Mouse (Mus musculus): ENCODE data around the gene Gabbr2. TPM values are rescaled to one million over a fixed set of nuclear protein-coding genes. Genes with fewer than 3 reads are reported as not detected.
A peak's percentile ranks its signal among the peaks of the same experiment; 100 is the strongest.

Gabbr2 gene
- polyA plus RNA-seq, 1 experiment from 2014 or later = 0.14 TPM

GRCm38 (mm10) chr4:46716361-46716760 lies 275.3 kb downstream of the Gabbr2 start:
- no peak overlapping the region for H3K4me3 ChIP-seq (ENCODE audit: low read depth, low read length)
- no peak for TF ChIP-seq CTCF (IDR thresholded peaks at IDR 0.05; ENCODE audit: low read depth)
- no peaks in the 10 kb centered on the region for H3K36me3 ChIP-seq (ENCODE audit: control insufficient read depth, insufficient read depth)
- no peak overlapping the region for H3K4me2 ChIP-seq (replicated peaks; ENCODE audit: low read depth)
- ATAC-seq = no peak
- no peaks in the 10 kb centered on the region for H3K9me3 ChIP-seq (ENCODE audit: control insufficient read depth)
- no peak overlapping the region for H3K9ac ChIP-seq (ENCODE audit: low read depth, low read length)
- no peaks in the 10 kb centered on the region for H3K27me3 ChIP-seq (replicated peaks; ENCODE audit: control insufficient read depth, insufficient read depth, low read length)
- WGBS = 11% methylated on average over 1 of the region's 1 CpGs
- H3K27ac ChIP-seq (ENCODE audit: low read depth, low read length) = no peak overlapping the region
- no peaks in the 10 kb centered on the region for H3K4me1 ChIP-seq (replicated peaks; ENCODE audit: control insufficient read depth, insufficient read depth, low read length)

- H3K36me3 ChIP-seq (ENCODE audit: control insufficient read depth, insufficient read depth) = no peaks in the 10 kb centered on the region
- no peak overlapping the region for H3K9ac ChIP-seq (ENCODE audit: low read depth, low read length)
- no peaks in the 10 kb centered on the region for H3K9me3 ChIP-seq (ENCODE audit: control insufficient read depth)
- H3K4me2 ChIP-seq (replicated peaks; ENCODE audit: low read depth) = no peak overlapping the region
- no peak overlapping the region for H3K4me3 ChIP-seq (ENCODE audit: low read depth, low read length)
- no peaks in the 10 kb centered on the region for H3K27me3 ChIP-seq (replicated peaks; ENCODE audit: control insufficient read depth, insufficient read depth, low read length)
- 81% methylated on average over 4 of the region's 4 CpGs for WGBS
- no peaks in the 10 kb centered on the region for H3K4me1 ChIP-seq (replicated peaks; ENCODE audit: control insufficient read depth, insufficient read depth, low read length)
- no peak for ATAC-seq
- no peak for TF ChIP-seq CTCF (IDR thresholded peaks at IDR 0.05; ENCODE audit: low read depth)
- H3K27ac ChIP-seq (ENCODE audit: low read depth, low read length) = no peak overlapping the region
These were observed 281.1 kb downstream of the Gabbr2 start for GRCm38 (mm10) chr4:46710523-46710922.

- no peak overlapping the region for H3K4me2 ChIP-seq (replicated peaks; ENCODE audit: low read depth)
- no peak for ATAC-seq
- TF ChIP-seq CTCF (IDR thresholded peaks at IDR 0.05; ENCODE audit: low read depth) = no peak
- 70% methylated on average over 6 of the region's 6 CpGs for WGBS
- no peaks in the 10 kb centered on the region for H3K9me3 ChIP-seq (ENCODE audit: control insufficient read depth)
- no peak overlapping the region for H3K9ac ChIP-seq (ENCODE audit: low read depth, low read length)
- H3K4me3 ChIP-seq (ENCODE audit: low read depth, low read length) = no peak overlapping the region
- H3K27me3 ChIP-seq (replicated peaks; ENCODE audit: control insufficient read depth, insufficient read depth, low read length) = no peaks in the 10 kb centered on the region
- H3K36me3 ChIP-seq (ENCODE audit: control insufficient read depth, insufficient read depth) = no peaks in the 10 kb centered on the region
- no peaks in the 10 kb centered on the region for H3K4me1 ChIP-seq (replicated peaks; ENCODE audit: control insufficient read depth, insufficient read depth, low read length)
- no peak overlapping the region for H3K27ac ChIP-seq (ENCODE audit: low read depth, low read length)
These were observed 281.7 kb downstream of the Gabbr2 start for GRCm38 (mm10) chr4:46710018-46710417.

GRCm38 (mm10) chr4:46709492-46709891 lies 282.2 kb downstream of the Gabbr2 start:
- no peak for TF ChIP-seq CTCF (IDR thresholded peaks at IDR 0.05; ENCODE audit: low read depth)
- Histone ChIP-seq H3K4me1 (replicated peaks; ENCODE audit: control insufficient read depth, insufficient read depth, low read length) (no peaks in the 10 kb centered on the region), H3K4me3 (ENCODE audit: low read depth, low read length) (no peak overlapping the region), H3K27ac (ENCODE audit: low read depth, low read length) (no peak overlapping the region), H3K9ac (ENCODE audit: low read depth, low read length) (no peak overlapping the region), H3K4me2 (replicated peaks; ENCODE audit: low read depth) (no peak overlapping the region), H3K9me3 (ENCODE audit: control insufficient read depth) (no peaks in the 10 kb centered on the region), H3K36me3 (ENCODE audit: control insufficient read depth, insufficient read depth) (no peaks in the 10 kb centered on the region), H3K27me3 (replicated peaks; ENCODE audit: control insufficient read depth, insufficient read depth, low read length) (no peaks in the 10 kb centered on the region)
- WGBS = 70% methylated on average over 7 of the region's 7 CpGs
- no peak for ATAC-seq

GRCm38 (mm10) chr4:46705739-46706138 lies 285.9 kb downstream of the Gabbr2 start:
- Histone ChIP-seq H3K4me3 (ENCODE audit: low read depth, low read length) (no peak overlapping the region), H3K9me3 (ENCODE audit: control insufficient read depth) (no peaks in the 10 kb centered on the region), H3K27me3 (replicated peaks; ENCODE audit: control insufficient read depth, insufficient read depth, low read length) (no peaks in the 10 kb centered on the region), H3K4me2 (replicated peaks; ENCODE audit: low read depth) (no peak overlapping the region), H3K9ac (ENCODE audit: low read depth, low read length) (no peak overlapping the region), H3K27ac (ENCODE audit: low read depth, low read length) (no peak overlapping the region), H3K36me3 (ENCODE audit: control insufficient read depth, insufficient read depth) (no peaks in the 10 kb centered on the region), H3K4me1 (replicated peaks; ENCODE audit: control insufficient read depth, insufficient read depth, low read length) (no peaks in the 10 kb centered on the region)
- no peak for ATAC-seq
- 70% methylated on average over 12 of the region's 12 CpGs for WGBS
- TF ChIP-seq CTCF (IDR thresholded peaks at IDR 0.05; ENCODE audit: low read depth) = peak; percentile 47

GRCm38 (mm10) chr4:46703146-46703545 lies 288.5 kb downstream of the Gabbr2 start:
- 86% methylated on average over 10 of the region's 10 CpGs for WGBS
- Histone ChIP-seq H3K27ac (ENCODE audit: low read depth, low read length) (no peak overlapping the region), H3K9ac (ENCODE audit: low read depth, low read length) (no peak overlapping the region), H3K4me2 (replicated peaks; ENCODE audit: low read depth) (no peak overlapping the region), H3K4me1 (replicated peaks; ENCODE audit: control insufficient read depth, insufficient read depth, low read length) (no peaks in the 10 kb centered on the region), H3K4me3 (ENCODE audit: low read depth, low read length) (no peak overlapping the region), H3K27me3 (replicated peaks; ENCODE audit: control insufficient read depth, insufficient read depth, low read length) (no peaks in the 10 kb centered on the region), H3K36me3 (ENCODE audit: control insufficient read depth, insufficient read depth) (no peaks in the 10 kb centered on the region), H3K9me3 (ENCODE audit: control insufficient read depth) (no peaks in the 10 kb centered on the region)
- ATAC-seq = no peak
- TF ChIP-seq CTCF (IDR thresholded peaks at IDR 0.05; ENCODE audit: low read depth) = no peak

- H3K9me3 ChIP-seq (ENCODE audit: control insufficient read depth) = no peaks in the 10 kb centered on the region
- no peak overlapping the region for H3K9ac ChIP-seq (ENCODE audit: low read depth, low read length)
- H3K4me1 ChIP-seq (replicated peaks; ENCODE audit: control insufficient read depth, insufficient read depth, low read length) = no peaks in the 10 kb centered on the region
- H3K36me3 ChIP-seq (ENCODE audit: control insufficient read depth, insufficient read depth) = no peaks in the 10 kb centered on the region
- H3K27ac ChIP-seq (ENCODE audit: low read depth, low read length) = no peak overlapping the region
- ATAC-seq = no peak
- no peak overlapping the region for H3K4me3 ChIP-seq (ENCODE audit: low read depth, low read length)
- WGBS = 75% methylated on average over 10 of the region's 10 CpGs
- no peak for TF ChIP-seq CTCF (IDR thresholded peaks at IDR 0.05; ENCODE audit: low read depth)
- H3K4me2 ChIP-seq (replicated peaks; ENCODE audit: low read depth) = no peak overlapping the region
- no peaks in the 10 kb centered on the region for H3K27me3 ChIP-seq (replicated peaks; ENCODE audit: control insufficient read depth, insufficient read depth, low read length)
These were observed 291.4 kb downstream of the Gabbr2 start for GRCm38 (mm10) chr4:46700223-46700651.
